Mouse (Mus musculus) cerebellum, postnatal 36 days (tissue): Measurements from ENCODE around the gene Cfap46.

Experiments used
- DNase-seq, 2 experiments: peaks; one replicate each; pipeline ENCODE4 v3.0.0; 2021 to 2022; ENCODE audit warnings: mixed read lengths in 2 of 2

Gene Cfap46

DNA sequence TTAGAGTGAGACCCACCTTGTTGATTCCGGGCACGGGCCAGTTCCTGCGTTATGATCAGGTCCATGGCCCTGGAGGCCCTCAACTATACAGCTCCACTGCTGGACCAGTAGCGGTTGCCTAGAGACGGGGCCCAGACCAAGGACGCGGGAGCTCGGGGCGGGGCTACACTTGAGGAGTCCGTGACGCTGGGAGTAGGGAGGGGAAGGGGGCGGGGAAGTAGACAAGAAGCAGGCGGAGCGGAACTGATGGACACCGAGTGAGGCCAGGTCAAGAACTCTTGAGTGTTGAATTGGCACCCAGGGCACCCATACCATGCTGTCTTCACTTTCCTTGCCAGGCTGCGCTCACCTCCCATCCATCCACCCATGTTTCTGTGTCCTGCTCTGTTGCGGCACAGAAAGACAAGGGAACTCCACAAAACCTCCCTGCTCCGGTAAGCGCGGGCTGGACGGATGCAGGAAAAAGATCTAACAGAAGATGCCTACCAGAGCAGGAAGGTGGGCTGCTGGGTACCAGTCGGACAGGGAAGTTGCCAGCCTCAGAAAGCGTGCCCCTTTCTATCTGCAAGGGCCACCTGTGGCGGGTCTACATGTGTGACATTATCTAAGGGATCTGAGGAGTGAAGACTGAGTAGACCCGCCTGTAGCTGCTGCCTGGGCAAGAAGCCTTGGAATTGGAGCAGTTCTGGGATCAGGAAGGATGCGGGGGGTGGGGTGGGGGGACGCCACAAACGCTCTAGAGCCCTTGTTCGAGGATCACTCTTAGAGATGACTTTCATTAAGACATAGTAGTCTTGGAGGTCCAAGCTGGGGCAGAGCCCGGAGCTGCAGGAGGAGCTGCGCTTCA, at the start of gene Cfap46:
TSS of gene Cfap46 (minus strand) at position 112 of the 847 bp plus-strand sequence.
- DNase-seq, result peak; percentile 83 to 86

DNA sequence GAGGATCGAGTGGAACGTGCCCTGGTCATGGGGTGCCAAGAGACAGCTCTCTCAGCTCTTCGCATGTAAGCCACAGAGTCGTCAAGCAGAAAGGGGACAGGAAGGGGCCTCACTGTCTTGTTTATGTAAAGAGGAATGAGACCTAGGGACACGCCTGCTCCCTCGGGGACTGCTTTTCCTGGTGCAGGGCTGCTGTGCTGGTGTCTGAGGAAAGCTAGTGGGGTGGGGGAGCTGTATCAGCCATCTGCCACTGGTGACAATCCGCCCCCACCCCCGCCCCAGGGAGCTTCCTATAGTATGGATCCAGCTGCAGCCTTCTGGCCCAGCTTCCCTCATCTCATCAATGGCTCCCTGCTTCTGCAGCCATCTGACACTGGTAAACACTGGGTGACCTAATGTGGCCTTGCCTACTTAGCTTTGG, 47.7 kb upstream of the Cfap46 start:
- no peak for DNase-seq

DNA sequence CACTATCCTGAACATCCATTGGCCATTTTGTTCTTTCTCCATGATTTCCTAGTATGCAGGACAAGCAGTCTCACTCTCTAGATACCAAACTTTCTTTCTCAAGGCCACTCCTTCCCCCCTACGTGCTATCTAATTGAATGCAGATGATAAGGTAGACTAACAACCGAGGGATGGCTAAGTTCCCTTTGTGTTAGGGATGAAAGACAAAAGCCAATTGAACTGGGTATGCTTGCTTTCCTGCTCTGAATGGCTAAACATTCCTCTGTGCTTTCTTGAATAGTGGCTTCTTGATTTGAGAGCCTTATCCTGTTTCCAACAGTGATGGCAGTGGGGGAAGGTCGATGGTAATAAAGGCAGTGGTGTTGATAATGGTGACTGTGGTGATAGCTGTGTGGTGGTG, 43.5 kb upstream of the Cfap46 start:
- no peak for DNase-seq

DNA sequence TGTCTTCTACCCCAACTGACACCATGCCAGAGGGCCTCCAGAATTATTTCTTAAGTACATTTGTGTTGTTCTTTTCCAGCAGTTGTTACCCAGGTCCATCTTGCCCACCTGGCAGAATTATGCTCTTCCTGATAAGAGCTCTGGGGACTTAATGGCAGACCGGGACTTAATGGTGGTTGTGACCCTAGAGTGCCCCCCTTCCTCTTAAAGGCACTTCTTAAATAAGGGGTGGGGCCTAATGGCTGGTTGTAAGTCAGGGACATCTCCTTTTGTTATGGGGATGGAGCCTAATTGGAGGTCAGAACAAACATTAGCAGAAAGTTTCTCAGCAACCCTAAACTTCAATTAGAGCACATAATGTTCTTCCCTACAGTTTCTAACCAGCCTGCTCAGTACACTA, 42.0 kb upstream of the Cfap46 start:
- DNase-seq, result no peak

DNA sequence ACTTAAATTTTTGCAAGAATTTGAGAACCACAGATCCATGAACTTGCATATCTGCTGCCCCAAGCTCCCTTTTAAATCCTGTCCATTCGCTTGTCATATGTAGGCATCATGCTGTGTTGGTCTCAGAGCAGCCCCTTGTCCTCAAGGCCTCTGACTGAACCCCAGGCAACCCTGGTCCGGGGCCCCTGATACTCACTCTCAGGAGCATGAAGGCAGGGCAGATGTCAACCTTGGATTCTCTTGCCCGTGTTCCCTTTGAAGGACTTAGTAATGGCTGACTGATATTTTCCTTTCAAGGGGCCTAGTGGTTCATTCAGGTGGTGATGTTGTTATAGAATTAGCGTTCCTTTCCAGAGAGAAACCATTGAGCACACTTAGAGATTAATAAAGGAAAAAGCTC, 40.4 kb upstream of the Cfap46 start:
- DNase-seq, result no peak

DNA sequence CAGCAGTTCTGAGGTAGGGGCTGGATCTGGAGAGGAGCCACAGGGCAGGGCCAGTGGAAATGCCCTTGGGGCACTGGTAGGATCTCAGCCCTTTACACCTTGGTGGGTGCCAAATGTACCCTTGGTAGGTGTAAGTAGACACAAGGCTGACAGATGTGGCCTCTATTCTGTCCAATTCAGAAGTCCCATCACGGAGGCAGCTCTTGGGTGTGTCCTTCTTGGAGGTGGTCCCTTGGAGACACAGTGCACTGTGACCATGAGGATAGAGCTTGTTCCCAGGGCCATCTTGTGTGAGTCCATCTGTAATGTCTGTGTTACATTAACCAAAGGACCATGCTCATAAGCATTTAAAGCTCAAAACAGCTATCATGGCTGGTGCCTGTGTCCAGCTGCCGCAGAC, 37.6 kb upstream of the Cfap46 start:
- no peak for DNase-seq

DNA sequence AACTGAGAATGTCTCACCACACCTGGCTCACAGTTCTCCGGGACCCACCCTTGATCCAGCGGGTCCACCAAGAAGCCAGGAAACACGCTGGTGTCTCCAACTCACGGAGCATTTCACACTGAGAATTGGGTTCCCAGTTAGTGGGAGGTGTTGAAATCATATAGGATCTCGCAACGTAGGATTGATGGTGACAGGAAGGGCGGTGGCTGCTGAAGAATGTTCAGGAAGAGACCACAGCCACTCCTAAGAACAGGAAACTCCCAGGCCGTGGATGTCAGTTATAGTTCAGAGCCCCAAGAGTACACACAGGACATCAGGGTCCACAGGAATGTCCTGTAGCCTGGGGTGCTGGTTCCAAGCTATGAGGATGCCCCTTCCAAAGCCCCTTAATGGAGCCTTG, 34.2 kb upstream of the Cfap46 start:
- no peak for DNase-seq

DNA sequence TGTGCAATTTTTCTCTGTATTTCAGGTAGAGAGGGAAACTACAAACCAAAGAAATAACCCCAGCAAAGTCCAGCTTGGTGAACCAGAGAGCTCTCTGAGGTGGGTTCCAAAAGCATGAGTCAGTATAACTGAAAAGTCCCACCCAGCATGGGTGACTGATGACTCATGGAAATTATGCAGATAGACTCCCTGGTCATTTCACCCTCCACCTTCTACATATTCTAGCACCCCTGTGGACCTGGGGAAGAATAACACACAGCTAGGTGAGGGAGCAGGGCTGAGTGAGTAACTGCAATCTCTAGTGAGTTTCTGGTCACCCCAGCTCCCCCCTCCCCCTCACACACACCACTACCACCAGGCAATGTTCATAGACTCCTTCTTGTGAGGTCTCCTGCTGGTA, 28.2 kb upstream of the Cfap46 start:
- no peak for DNase-seq

DNA sequence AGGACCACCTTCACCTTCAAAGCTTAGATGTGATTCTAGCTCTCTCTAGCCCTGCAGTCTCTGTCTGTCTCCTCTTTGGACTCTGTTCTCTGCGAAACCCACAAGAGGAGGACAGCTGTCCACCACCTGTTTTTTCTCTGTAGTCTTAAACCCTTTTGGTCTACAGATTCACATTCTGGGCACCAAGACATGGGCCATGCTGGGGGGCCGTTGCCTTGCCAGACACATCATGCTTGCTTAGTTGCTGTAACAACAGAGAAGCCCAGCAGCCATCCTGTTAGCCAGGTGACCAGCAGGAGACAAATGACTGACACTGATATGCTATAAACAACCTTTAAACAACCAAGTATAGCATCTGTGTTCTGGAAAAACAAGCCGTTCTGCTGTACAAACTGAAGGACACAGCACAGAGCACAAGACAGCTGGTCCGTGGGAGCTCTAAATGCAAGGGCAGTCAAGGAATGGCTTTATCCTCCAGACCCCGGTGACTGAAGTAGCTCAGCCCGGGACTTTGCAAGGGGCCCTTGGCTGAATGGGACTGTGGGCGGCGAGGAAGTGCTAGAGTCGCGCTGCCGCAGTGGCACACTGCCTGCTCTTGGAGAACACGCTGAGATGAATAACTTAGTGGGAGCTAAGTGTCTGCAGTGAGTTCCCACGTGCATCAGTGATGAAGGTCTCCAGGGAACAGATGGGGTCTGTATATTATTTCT, 22.9 kb upstream of the Cfap46 start:
- DNase-seq, result no peak

DNA sequence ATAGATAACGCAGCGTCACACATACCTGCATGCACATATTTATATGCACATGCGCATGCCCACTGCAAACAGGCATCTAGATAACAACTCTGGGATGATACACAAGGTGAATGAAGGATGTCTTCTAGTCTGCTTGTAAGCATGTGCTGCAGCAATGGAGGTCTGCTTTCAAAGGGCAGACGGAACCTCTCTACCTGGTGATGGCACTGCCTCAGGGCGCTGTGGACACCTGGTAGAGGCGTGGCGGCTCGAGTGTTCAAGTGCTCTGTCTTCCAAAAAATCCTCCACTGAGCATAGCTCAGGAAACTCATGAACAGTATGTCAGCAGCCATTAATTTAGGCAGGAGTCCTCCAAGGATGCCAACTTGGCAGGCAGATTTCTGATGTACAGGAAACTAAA, 22.2 kb upstream of the Cfap46 start:
- DNase-seq, result no peak

DNA sequence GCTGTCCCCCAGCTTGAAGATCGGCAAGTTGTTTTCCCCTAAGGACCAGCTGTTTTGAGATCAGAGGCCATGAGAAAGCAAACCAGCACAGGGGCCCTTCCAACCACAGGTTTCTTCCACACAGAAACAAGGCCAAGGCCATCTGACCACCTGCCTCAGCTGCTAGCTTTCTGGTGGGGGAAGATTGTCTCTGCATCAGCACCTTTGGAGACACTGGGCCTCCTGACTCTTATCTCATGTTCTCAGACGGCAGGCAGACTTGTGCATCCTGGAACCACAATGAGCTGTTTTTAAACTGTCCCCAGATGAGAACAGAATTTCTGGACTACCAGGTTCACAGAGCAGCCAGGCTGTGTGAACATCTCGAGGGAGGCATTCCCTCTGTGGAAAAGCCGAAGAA, 21.5 kb upstream of the Cfap46 start:
- no peak for DNase-seq

DNA sequence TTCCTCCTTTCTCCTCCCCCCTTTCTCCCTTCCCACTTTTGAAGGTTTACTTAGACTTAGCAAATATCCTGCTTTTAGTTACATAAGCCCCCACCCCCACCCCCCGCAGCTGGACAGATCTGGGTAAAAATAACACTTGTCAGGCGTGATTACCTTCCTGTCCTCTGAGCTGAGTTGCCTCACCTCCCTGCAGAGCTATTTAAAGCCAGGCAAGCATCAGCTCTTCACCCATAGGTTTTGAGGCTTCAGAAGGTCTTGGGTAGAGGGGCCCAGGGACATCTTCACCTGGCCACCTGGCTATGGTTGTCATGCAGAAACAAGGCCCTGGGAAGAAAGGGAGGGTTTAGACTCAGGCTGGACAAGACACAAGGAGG, 20.2 kb upstream of the Cfap46 start:
- DNase-seq, result no peak

DNA sequence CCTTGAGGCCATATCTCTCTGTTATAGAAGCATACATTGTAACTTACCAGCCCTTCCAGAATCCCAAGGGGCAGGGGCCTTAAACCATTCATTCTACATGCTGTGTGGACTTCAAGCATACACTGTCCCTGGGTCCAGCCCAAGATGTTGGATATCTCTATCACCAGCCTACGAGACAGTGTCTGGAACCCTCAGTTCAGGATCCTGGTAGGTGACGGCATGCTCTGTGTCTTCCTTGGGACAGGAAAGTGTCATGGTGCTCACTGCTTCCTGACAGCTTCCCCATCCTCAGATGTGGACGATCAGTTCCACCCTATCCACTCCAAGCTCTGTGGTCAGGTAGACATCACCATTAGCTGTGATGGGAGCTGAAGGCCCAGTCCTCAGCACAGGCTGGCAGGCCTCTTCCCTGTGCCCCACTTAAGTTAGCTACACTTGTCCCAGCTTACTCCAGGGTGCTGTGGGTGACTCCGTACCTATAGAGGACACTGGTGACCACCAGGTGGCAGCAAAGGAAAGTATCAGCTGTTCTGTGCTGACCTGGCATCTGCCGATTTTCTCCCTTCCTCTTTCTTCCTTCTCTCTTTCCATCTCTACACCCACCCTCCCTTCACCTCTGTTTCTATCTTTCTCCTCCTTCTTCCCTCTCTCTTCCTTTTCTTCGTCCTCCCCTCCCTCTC, 19.7 kb upstream of the Cfap46 start:
- DNase-seq, result peak; percentile 86 to 89

DNA sequence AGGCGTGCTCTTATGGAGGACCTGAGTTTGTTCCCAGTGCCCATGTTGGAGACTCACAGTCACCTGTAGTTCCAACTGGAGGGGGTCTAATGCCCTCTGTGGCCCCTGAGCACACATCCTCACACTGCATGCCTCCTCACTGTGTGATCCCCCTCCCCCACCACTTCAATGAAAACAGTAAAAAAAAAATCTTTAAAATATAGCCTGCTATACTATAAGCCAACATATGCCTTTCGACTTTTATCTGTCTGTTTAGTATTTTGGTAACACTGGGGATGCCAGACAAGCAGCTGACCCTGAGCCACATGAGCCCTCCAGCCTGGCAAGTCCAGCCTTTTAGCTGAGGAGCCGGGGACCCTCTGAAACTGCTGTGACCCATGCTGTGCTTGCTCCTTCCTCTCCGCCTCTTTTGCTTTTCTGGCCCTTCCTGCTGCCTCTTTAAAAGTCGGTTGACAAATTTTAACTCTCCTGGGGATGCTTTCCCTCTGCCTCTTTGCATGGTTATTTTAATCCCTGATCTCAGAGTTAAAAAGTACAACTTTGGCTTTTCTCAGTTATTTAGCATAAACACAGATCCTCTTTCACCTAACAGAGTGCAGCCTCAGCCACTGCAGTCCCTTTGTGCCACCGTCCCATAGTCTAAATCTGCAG, 18.2 kb upstream of the Cfap46 start:
- no peak for DNase-seq

DNA sequence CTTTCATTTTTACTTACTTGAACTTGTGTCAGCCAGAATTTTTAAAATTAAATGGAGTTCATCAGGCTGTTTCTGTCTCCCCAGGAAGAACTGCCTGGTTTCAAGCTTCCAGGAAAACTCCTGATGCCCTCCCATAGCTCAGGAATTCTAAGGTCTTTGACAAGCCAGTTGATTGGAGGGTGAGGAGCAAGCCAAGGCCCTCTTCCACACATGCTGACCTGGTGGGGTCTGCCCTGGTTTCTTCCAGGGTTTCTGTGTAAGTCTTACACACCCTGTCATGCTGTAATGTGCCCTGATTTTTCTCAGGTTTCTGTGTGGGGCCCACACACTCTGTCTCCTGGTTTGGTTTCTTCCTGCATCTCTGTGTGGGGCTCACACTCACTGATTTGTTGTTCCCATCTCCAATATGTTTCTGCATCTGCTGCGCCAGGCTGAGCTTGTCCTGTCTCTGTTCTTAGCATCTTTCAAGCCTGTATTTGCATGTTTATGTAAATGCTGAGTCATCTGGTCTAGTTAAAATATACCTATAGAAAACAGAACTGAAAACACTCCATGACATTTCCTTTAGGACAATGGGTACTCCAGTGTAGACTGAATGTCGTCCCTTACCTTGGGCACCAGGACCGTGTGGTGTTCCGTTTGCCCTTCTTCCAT, 9.2 kb upstream of the Cfap46 start:
- DNase-seq, result no peak

DNA sequence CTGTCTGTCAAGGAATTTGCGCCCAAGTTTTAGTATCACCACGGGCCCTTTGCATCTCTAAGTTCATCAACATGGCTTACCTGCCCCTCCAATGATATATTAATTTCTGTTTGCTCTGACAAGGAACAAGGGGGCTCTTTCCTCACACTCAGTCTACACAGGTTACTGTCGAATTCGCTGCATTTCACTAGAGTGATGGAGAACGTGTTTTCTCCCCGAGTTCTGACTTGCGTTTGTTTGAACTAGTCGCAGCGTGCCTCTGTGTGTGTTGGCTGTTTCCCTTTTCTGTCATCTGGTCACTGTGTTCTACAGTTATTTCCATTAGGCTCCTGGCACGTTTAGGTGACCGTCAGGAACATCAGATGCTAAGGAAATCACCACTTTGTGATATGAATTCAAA, 8.6 kb upstream of the Cfap46 start:
- no peak for DNase-seq

DNA sequence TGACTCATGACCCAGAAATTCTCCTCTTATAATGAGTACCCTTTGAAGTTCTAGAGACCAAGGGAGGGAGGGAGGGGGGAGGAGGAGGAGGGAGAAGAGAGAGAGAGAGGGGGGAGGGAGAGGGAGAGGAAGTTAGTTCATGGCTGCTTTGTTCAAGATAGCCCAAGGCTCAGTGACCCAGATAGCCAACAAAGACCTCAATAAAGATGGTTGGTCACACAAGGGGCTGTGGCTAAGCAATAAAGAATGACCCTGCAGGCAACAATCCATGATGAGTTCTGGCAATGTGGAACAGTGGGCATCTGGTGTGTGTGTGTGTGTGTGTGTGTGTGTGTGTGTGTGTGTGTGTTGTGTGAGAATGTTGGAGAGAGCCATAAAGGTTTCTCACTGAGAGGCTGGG, 1.7 kb upstream of the Cfap46 start:
- DNase-seq, result no peak

DNA sequence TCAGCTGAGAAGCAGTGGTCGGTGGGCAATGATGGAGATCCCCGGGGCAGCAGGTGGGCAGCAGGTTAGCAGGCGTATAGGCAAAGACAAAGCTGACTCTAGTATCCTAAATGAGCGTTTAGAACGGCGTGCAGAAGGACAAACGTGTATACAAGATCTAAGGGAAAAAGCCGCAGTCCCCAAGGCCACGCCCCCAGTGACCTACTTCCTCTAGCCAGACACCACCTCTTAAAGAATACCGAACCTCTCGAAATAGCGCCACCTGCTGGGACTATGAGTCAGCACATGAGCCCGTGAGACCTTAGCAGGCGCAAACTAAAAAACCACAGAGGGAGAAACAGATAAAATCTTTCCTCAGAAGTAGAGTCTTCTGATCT, 924 bp upstream of the Cfap46 start:
- peak; percentile 93 to 95 for DNase-seq

DNA sequence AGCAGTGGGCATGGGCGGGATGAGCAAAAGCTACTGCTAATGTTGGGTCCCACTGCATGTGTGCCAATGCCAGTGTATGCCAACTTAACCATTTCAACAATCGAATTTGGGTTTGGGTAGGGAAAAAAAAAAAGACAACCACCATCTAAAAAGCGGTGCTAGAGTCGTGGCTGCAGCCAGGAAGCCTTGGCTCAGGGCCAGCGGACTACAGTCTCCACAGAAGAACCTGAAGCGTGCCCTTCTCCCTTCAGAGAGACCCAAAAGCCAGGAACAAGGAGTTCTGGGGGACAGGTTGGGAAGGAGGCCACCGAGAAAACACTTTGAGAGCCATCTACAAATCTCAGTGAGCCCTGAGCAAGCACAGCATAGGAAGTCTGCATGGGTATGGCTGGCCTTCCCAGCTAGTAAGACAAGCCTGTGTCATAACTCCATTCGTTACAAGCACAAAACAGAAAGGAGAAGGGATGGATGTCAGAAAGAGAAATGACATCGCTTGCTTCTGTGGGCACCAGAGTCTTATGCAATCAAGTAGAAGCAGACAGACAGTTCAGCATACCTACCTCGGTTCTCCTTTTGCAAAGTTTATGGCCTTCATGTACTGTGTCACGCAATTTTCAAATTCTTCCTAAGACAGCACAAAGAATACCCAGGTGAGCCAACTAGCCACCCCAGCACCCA, 1.6 kb downstream of the Cfap46 start:
- peak in 1 of 2 experiments; percentile 20 for DNase-seq

DNA sequence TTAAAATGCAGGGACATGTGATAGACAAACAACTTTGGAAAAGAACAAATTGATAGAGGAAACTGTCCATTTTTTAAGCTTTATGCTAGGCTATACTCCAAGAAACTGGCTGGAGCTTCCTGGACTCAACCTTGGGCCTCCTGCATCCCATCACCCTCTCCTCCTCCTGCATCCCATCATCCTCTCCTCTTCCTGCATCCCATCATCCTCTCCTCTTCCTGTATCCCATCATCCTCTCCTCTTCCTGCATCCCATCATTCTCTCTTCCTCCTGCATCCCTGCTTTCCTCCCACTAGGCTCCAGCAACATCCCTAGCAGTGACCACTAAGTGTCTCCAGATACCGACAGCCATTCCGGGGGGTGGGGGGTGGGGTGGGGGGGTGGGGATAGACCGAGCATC, 7.2 kb downstream of the Cfap46 start:
- no peak for DNase-seq

DNA sequence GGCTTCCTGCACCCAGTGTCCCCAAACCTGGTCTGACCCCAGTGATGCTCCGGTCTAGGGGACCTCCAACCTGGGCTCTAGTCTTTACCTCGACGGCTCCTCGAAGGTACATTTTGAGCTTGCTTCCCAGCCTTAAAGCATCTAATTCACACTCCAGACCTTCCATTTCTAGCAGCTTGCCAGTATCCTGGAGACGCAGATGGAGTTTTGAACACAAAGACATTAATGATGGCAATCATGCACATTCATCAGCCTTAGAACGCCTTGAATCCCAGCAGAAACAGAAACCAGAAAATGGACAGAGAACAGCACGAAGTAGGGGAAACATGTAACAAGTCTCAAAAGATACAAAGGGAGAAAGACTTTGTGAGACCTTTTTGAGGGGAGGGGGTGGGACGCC, 16.7 kb downstream of the Cfap46 start:
- DNase-seq, result no peak

DNA sequence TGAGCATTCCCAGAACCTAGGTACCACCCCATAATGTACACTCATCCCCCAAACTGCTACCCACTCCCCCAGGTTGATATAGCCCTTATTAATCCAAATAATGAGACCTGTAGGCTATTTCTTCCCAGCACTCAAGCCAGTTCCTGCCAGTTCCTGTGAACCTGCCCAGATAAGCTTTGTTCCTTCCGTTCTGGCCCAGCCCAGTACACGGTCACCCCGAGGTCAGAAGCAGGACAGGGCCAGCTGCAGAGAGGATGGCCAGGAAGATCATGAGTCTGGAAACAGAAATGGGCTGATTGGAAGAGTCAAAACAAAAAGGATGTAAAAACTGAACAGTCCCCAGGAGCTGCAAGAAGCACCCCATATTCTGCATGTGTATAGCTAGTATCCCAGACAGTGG, 20.3 kb downstream of the Cfap46 start:
- no peak for DNase-seq
